Mouse (Mus musculus) lung, postnatal 4 days (tissue): Measurements from ENCODE around the gene Dbndd1.
"Not testable (repeated sequence)": the region's sequence is repeated elsewhere in the genome, so short reads cannot be mapped to it uniquely, and the experiment has no call there.

Experiments
- DNase-seq, 2 experiments: peaks; one replicate each; pipeline ENCODE4 v3.0.0; 2021

Dbndd1 gene

DNA sequence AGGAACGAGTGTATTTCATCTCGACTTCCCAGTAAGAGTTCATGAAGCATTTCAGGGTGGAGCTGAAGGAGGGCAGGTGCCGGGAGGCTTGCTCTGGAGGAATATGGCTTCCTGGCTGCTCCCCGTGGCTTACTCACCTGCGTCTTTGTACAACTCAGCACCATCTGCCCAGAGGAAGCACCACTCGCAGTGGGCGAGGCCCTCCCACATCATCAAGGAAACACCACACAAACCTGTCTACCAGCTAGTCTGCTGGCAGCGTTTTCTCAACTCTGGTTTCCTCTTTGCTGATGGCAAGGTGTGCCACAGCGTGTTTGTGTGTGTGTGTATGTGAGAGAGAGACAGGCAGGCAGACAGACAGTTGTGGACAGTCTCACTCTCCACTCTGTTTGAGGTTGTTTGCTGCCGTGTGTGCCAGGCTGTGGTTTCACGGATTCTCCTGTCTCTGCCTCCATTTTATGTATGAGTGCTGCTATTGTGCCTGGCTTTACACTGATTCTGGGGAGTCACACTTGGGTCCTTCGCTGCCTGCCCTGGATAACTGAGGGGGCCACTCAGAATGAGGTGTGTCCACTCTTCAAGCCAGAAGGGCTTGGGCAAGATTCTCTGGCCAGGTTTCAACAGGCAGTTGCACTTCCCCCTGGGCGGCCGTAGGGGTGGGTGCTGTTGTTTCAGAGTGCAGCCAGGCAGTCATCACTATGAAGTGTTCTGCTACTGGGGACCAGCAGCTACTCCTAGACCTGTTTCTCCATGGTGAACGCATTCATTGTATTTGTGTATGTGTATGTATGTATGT, 23.8 kb downstream of the Dbndd1 start:
- DNase-seq, result peak; percentile 31 to 65

DNA sequence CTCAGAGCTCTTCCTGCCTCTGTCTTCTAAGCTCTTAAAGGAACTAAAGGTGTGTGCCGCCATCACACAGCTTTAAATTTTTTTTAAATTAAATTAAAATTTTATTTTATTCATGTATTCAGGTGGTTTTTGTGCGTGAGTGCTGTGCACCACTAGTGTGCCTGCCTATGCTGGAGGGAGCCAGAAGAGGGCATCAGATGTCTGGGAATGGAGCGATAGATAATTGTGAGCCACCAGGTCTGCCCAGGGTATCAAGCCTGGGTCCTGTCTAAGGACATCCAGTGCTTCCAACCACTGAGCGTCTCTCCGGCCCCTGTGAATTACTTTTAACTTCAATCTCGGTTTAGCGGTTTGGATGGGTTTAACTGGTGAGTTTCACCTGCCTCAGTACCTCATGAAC, 32.6 kb downstream of the Dbndd1 start:
- DNase-seq, result peak in 1 of 2 experiments; percentile 21

DNA sequence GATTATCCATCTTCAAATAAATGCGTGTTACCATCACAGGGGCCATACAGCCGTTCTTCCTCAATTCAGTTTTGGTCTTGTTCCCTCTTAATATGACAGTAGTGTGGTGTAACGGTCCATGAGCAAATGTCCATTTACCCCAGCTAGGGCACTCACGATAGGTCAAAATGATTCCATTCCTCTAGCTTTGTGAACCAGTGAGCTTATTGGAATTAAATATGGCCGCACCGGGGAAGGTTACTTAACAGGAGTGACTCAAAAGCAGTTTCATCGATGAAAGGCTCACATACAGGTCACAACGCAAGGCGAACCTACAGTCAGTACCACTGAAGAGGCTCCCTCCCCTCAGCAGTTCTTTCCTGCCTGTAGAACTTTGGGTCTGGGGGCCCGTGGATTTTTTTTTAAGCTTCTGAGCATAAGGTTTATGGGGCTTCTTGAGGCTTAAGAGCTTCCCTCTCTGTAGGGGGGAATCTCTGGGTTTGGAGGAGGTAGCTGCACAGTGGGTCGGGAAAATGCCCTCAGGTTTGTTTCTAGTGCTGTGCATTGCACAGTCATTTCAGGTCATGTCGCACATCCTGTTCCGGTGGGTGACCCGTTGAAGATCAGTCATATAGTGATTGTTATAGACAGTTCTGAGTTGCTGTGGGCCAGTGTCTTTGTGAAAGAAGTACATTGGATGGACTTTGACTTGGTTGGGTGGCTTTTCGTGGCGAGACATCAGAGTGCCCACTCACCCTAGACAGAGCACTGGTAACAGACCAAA, 36.6 kb downstream of the Dbndd1 start:
- peak in 1 of 2 experiments; percentile 26 for DNase-seq

DNA sequence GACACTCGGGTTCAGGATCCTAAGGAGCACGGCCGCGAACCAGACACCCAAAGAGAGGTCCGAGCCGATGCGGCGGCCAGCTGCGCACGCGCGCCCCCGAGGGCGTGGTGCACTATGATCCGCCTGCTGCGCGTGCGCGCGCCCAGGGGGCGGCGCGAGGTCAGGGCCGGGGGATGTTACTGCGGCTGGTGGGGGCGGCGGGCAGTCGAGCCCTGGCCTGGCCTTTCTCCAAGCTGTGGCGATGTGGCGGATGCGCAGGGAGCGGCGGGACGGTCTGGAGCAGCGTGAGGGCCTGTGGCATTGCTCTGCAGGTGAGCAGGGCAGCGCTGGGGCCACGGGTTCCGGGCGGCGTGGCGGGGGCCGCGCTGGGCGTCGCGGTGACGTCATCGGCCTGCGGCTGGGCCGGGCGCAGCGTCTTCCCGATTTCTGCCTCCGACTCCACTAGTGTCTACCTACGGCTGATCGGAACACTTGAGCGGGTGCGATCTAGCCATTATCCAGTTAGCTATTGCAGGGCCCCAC, 37.5 kb downstream of the Dbndd1 start, which contains the start of gene Afg3l1:
Gene Afg3l1, plus strand, starts transcription at position 167 of the 522 bp plus-strand sequence.
- peak; percentile 94 to 96 for DNase-seq

DNA sequence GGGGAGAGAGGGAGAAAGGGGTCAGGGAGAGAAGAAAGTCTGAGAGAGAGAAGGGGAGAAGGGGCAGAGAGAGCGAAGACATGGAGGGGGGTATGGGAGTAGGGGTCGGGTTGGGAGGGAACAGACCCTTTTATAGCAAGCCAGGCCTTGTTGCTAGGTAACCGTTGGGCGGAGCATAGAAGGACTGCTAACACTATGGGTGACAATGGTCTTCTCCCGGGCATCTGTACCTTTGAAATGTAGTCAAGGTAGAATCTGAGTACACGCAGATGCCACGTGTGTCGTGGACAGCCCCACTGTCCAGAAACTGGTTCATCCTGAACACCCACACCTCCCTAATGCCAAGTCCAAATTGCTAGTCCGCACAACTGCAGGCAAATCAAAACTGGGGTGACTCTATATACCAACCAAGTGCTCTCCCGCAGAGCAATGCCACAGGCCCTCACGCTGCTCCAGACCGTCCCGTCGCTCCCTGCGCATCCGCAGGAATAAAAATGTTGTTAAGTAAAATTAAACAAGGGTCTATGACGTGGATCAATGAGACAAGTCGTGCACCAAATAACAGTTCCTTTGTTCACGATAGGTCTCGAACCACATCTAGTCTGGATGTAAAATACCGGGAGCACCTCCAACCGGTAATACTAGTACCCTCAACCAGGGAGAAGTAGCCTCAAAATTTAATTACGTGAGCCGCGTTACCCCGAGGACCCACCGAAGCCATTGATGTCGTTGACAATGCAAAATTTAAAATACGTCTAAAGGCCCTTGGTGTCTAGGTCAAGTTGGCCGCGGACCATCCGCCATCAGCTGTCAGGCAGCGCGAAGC, 38.1 kb downstream of the Dbndd1 start:
- peak in 1 of 2 experiments; percentile 7 for DNase-seq

DNA sequence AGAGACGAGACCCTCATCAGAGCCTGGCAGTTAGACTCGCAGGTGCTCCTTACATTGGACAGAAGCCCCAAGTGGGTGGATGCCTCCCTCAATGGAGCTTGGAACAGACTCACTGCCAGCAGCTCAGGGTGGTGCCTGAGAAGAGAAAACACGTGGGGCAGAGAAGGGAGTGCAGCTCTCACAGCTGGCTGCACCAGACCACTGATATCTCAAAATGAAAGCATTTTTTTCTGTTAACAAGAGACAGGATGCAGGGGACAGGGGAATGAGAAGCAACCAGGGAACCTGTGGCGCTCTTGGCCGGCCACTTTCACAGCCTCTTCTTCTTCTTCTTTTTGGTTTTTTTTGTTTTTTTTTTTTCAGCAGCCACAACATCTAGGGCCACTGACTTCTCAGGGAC, 40.7 kb downstream of the Dbndd1 start:
- not testable (repeated sequence) for DNase-seq

DNA sequence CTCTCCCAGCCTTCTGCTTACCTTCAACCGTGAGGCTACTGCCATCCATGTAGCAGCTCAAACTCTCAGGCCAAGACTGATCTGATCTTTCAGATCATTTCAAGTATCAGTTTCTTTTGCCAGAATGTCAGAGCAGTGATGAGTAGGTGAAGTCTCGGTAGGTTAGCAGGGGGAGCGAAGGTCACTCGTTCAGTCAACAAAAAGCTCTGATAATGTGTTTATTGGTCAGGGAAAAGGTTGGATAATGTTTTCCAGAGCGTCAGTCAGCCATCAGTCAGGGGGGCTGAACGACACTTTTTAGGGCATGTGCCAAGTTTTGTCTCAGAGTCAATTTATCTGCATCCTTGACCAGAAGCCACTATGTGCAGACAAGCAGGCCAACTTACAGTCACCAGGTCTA, 42.3 kb downstream of the Dbndd1 start:
- DNase-seq, result not testable (repeated sequence)

DNA sequence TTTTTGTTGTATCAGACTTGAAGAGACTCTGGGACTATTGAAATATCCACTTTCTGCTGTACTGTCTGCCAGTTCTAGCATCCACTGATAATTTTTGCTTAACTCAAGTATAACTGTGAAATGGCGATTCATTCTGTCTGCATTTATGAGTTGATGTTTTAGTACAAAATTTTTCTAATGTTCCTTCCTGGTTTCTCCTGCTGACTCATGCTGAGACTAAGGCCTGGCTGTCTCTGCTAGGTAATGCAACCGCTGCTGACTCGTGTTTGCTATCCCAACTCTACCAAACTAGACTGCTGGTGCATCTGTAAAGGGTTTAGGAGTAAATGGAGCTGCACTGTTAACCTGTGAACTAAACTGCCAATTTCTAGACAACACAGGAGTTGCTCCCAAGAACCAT, 47.8 kb downstream of the Dbndd1 start:
- no peak for DNase-seq

DNA sequence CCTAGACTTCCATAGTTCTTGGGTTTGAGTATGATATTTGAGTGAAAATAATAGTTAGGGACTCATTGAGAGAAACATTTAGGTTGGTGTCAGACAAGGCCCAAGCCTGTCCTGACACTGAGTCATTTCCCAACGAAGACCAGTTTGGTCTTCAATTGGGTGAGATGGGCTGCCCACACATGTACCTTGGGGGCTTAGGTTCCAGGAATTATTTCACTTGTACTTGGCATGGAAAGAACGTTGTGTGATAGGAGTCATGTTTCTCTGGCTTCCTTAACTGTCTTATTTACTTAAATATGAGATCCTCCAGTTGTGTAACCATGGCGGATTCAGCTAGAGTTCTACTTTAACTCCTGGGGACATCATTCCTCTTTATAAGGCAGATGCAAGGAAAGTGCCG, 51.6 kb downstream of the Dbndd1 start:
- no peak for DNase-seq
